Mouse (Mus musculus) liver, postnatal 0 days (tissue): Measurements from ENCODE around the gene Ascc3.

Experiments
- CTCF ChIP-seq: sonication (generic); IDR thresholded peaks from 2 replicates; pipeline ENCODE4 v1.5.1; 2016; ENCODE audit warnings: antibody characterized with exemption, low read depth
- EP300 ChIP-seq: IDR thresholded peaks from 2 replicates; pipeline ENCODE4 v1.6.1; 2016; ENCODE audit warnings: antibody characterized with exemption, low read depth, mild to moderate bottlenecking

DNA sequence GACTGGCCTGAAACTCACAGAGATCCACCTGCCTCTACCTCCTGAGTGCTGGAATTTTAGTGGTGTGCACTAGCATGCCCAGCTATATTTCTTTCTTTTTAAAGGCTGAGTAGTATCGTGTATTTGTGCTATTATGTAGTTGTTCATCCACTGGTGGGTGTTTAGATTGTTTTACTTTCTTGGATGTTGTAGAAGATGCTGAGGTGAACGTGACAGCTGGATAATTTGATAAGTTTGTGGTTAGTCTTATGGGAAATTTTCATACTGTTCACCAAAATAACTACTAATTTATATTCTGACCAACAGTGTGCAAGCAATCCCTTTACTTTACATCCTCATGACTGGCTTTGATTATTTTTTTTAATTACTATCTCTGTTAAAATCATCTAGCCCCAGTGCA is 169.6 kb downstream of the Ascc3 start:
- TF ChIP-seq CTCF = no peak
- TF ChIP-seq EP300 = no peak
